Mouse (Mus musculus) stomach, postnatal 0 days (tissue): ENCODE measurements around the gene Baz1b. TPM values are rescaled to one million over a fixed set of nuclear protein-coding genes. Genes with fewer than 3 reads are reported as not detected.
A peak's percentile ranks its signal among the peaks of the same experiment; 100 is the strongest.

Experiments
- ATAC-seq: fragments of 200-750 bp; cut with Nextera tagmentation; 2 replicates; pipeline ENCODE4 v1.8.0; 2017; ENCODE audit not compliant: low FRiP score, low TSS enrichment
- DNase-seq: peaks from one replicate; pipeline ENCODE4 v3.0.0-alpha.2; 2016; ENCODE audit warnings: low spot score
- H3K27ac ChIP-seq: fragments of 300-500 bp; sonication (generic); replicated peaks from 2 replicates; pipeline ENCODE4 v1.5.1; 2014; ENCODE audit warnings: mild to moderate bottlenecking, control low read depth
- H3K27me3 ChIP-seq: fragments of 300-500 bp; sonication (generic); 2 replicates; pipeline ENCODE4 v1.6.1; 2014; ENCODE audit warnings: low read length; ENCODE audit not compliant: control insufficient read depth, insufficient read depth
- H3K36me3 ChIP-seq: fragments of 300-500 bp; sonication (generic); 2 replicates; pipeline ENCODE4 v1.6.1; 2014; ENCODE audit warnings: low read length, mixed read lengths; ENCODE audit not compliant: control insufficient read depth, insufficient read depth
- H3K4me1 ChIP-seq: fragments of 300-500 bp; sonication (generic); replicated peaks from 2 replicates; pipeline ENCODE4 v1.6.1; 2014; ENCODE audit warnings: antibody characterized with exemption; ENCODE audit not compliant: control insufficient read depth, insufficient read depth
- H3K4me2 ChIP-seq: fragments of 300-500 bp; sonication (generic); replicated peaks from 2 replicates; pipeline ENCODE4 v1.6.1; 2014; ENCODE audit warnings: low read depth, mild to moderate bottlenecking, control low read depth, moderate library complexity
- H3K4me3 ChIP-seq: fragments of 300-500 bp; sonication (generic); 2 replicates; pipeline ENCODE4 v1.5.1; 2014; ENCODE audit warnings: low read depth, low read length, control low read depth
- H3K9ac ChIP-seq: fragments of 300-500 bp; sonication (generic); 2 replicates; pipeline ENCODE4 v1.6.1; 2014; ENCODE audit warnings: mild to moderate bottlenecking, low read length, control low read depth, mixed read lengths
- H3K9me3 ChIP-seq: fragments of 300-500 bp; sonication (generic); 2 replicates; pipeline ENCODE4 v1.6.1; 2016; ENCODE audit warnings: low read length; ENCODE audit not compliant: control insufficient read depth
- CTCF ChIP-seq: IDR thresholded peaks from 2 replicates; pipeline ENCODE4 v1.5.1; 2016; ENCODE audit warnings: antibody characterized with exemption, low read depth, mild to moderate bottlenecking, moderate library complexity
- EP300 ChIP-seq: optimal IDR thresholded peaks from 2 replicates; pipeline ENCODE3; 2016; ENCODE audit warnings: antibody characterized with exemption
- WGBS: fragments of 180-500 bp; shearing (Covaris S2); extraction: QIAGEN DNeasy Blood & Tissue Kit; methylation state at CpG from one replicate; pipeline ENCODE4 v1.1.7; 2014; 5-methylcytosine and 5-hydroxymethylcytosine counted together
- polyA plus RNA-seq: library from polyadenylated mRNA; unstranded; fragments of >200 nt; fragmentation: Nextera tagmentation; extraction: Ambion mirVana; gene quantifications from 2 replicates; pipeline ENCODE4 v1.2.1, GENCODE M21; 2015

The Baz1b gene
- polyA plus RNA-seq, 1 experiment from 2014 or later, result 10.2 TPM

- Histone ChIP-seq H3K27me3 (no peaks in the 10 kb centered on the region), H3K4me3 (peak within 1 kb of the TSS; percentile 84), H3K9ac (peak within 1 kb of the TSS; percentile 79), H3K9me3 (no peaks in the 10 kb centered on the region), H3K4me1 (no peaks in the 10 kb centered on the region), H3K27ac (peak within 1 kb of the TSS; percentile 92), H3K4me2 (peak within 1 kb of the TSS; percentile 95), H3K36me3 (peaks cover under 1% of the 10 kb centered on the region; the same call in 1 of the 2 replicates)
- ATAC-seq, result peak; percentile 99
- TF ChIP-seq CTCF (peak; percentile 53), EP300 (no peak)
- DNase-seq, result peak; percentile 99
- under 1% methylated on average over 56 of the region's 63 CpGs for WGBS
These were observed 37.8 kb upstream of the Baz1b start, which contains the start of gene Tbl2 for GRCm38 (mm10) chr5:135149053-135149819. Gene Tbl2 (plus strand): TSS chr5:135149657.

- Histone ChIP-seq H3K9me3 (no peaks in the 10 kb centered on the region), H3K4me3 (peak overlapping the region; percentile 84), H3K9ac (peak overlapping the region; percentile 79), H3K27ac (peak overlapping the region; percentile 70), H3K27me3 (no peaks in the 10 kb centered on the region), H3K4me2 (peak overlapping the region; percentile 95), H3K36me3 (peaks cover 3% of the 10 kb centered on the region; the same call in 1 of the 2 replicates), H3K4me1 (no peaks in the 10 kb centered on the region)
- under 1% methylated on average over 23 of the region's 23 CpGs for WGBS
- DNase-seq, result no peak
- ATAC-seq, result no peak
- TF ChIP-seq EP300 (no peak), CTCF (no peak)
These were observed 37.3 kb upstream of the Baz1b start for GRCm38 (mm10) chr5:135149820-135150178.

- TF ChIP-seq EP300 (no peak), CTCF (peak; percentile 38; the same call in 1 of the 2 replicates)
- Histone ChIP-seq H3K36me3 (peaks cover 19% of the 10 kb centered on the region; the same call in 1 of the 2 replicates), H3K27ac (no peak overlapping the region), H3K9me3 (no peaks in the 10 kb centered on the region), H3K4me3 (no peak overlapping the region), H3K27me3 (no peaks in the 10 kb centered on the region), H3K9ac (no peak overlapping the region), H3K4me2 (no peak overlapping the region), H3K4me1 (no peaks in the 10 kb centered on the region)
- DNase-seq, result no peak
- no peak for ATAC-seq
- WGBS, result 98% methylated on average over 4 of the region's 4 CpGs
These were observed 30.6 kb upstream of the Baz1b start for GRCm38 (mm10) chr5:135156496-135156895.

GRCm38 (mm10) chr5:135161221-135161620 is 25.8 kb upstream of the Baz1b start:
- Histone ChIP-seq H3K4me3 (no peak overlapping the region), H3K4me2 (no peak overlapping the region), H3K36me3 (peaks cover 14% of the 10 kb centered on the region; the same call in 1 of the 2 replicates), H3K27me3 (no peaks in the 10 kb centered on the region), H3K4me1 (no peaks in the 10 kb centered on the region), H3K9me3 (no peaks in the 10 kb centered on the region), H3K27ac (no peak overlapping the region), H3K9ac (no peak overlapping the region)
- 81% methylated on average over 4 of the region's 4 CpGs for WGBS
- ATAC-seq (no peak), DNase-seq (no peak)
- TF ChIP-seq CTCF (no peak), EP300 (no peak)

GRCm38 (mm10) chr5:135161650-135162049 is 25.4 kb upstream of the Baz1b start:
- ATAC-seq (no peak), DNase-seq (no peak)
- Histone ChIP-seq H3K4me3 (no peak overlapping the region), H3K9me3 (no peaks in the 10 kb centered on the region), H3K27ac (no peak overlapping the region), H3K4me1 (no peaks in the 10 kb centered on the region), H3K9ac (no peak overlapping the region), H3K4me2 (no peak overlapping the region), H3K27me3 (no peaks in the 10 kb centered on the region), H3K36me3 (peaks cover 13% of the 10 kb centered on the region; the same call in 1 of the 2 replicates)
- 85% methylated on average over 7 of the region's 7 CpGs for WGBS
- no peak for TF ChIP-seq CTCF
- no peak for TF ChIP-seq EP300

- Histone ChIP-seq H3K4me1 (no peaks in the 10 kb centered on the region), H3K27me3 (no peaks in the 10 kb centered on the region), H3K27ac (no peak overlapping the region), H3K4me2 (no peak overlapping the region), H3K36me3 (peaks cover 13% of the 10 kb centered on the region; the same call in 1 of the 2 replicates), H3K4me3 (no peak overlapping the region), H3K9me3 (no peaks in the 10 kb centered on the region), H3K9ac (no peak overlapping the region)
- WGBS, result 93% methylated on average over 8 of the region's 8 CpGs
- TF ChIP-seq EP300 (no peak), CTCF (no peak)
- no peak for ATAC-seq
- DNase-seq, result no peak
These were observed 24.7 kb upstream of the Baz1b start for GRCm38 (mm10) chr5:135162361-135162760.
